Mouse (Mus musculus): ENCODE measurements at regions not wholly inside any gene's neighbourhood (a gene's known extent, or its start where the extent isn't known, plus 50 kb on each side); places are given as distances from the start of the nearest gene placed in this dataset.

- TF ChIP-seq POU5F1 (IDR thresholded peaks at IDR 0.05; ENCODE audit: borderline replicate concordance, low read length) (no peak), CTCF (conservative IDR thresholded peaks at IDR 0.05; ENCODE audit: low read length) (no peak), NANOG (IDR thresholded peaks at IDR 0.05; ENCODE audit: borderline replicate concordance, low read length) (no peak)
Measured at GRCm38 (mm10) chr12:25438217-25439028, 341.5 kb upstream of the Id2 start.
